Mouse (Mus musculus): ENCODE data around the gene Prkaa2. TPM values are rescaled to one million over a fixed set of nuclear protein-coding genes. Genes with fewer than 3 reads are reported as not detected.
"Not testable (repeated sequence)": the region's sequence is repeated elsewhere in the genome, so short reads cannot be mapped to it uniquely, and the experiment has no call there.

The Prkaa2 gene
- polyA plus RNA-seq, 1 experiment from 2014 or later: 5.0 TPM

GRCm38 (mm10) chr4:105015496-105015895 is 94.2 kb downstream of the Prkaa2 start:
- H3K36me3 ChIP-seq (ENCODE audit: control insufficient read depth, insufficient read depth, low read length): no peaks in the 10 kb centered on the region
- no peaks in the 10 kb centered on the region for H3K4me1 ChIP-seq (ENCODE audit: control insufficient read depth, insufficient read depth, low read length)
- no peak overlapping the region for H3K4me2 ChIP-seq (ENCODE audit: low read depth)
- H3K27ac ChIP-seq (ENCODE audit: low read depth, low read length): no peak overlapping the region
- H3K9me3 ChIP-seq (ENCODE audit: control insufficient read depth, low read length): no peaks in the 10 kb centered on the region
- DNase-seq (ENCODE audit: low spot score): no peak
- WGBS: 76% methylated on average over 6 of the region's 6 CpGs
- no peak for ATAC-seq (ENCODE audit: insufficient read depth, low FRiP score, low TSS enrichment)
- H3K9ac ChIP-seq (ENCODE audit: low read length): no peak overlapping the region
- H3K27me3 ChIP-seq (ENCODE audit: control insufficient read depth, insufficient read depth, low read length): no peaks in the 10 kb centered on the region
- H3K4me3 ChIP-seq (ENCODE audit: low read depth, low read length): no peak overlapping the region

DNA sequence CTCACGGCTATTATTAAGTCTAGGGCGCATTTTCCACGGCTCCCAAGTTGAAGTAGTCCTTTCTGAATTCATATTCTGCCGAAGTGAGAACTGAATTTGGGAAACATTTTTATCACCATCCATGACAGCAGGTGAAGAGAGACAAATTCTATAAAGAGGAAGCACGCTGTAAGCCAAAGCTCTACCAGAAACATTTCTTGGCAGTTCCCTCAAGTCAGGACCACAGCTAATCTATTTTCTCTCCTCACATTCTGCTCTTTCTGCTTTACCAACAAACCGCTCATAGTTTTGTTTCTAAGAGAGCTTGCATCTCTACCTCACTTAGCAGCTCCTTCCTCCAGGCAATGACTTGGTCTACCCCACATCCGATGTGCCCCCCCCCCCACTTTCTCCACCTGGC is 96.0 kb downstream of the Prkaa2 start:
- WGBS: 97% methylated on average over 7 of the region's 7 CpGs
- no peaks in the 10 kb centered on the region for H3K36me3 ChIP-seq (ENCODE audit: control insufficient read depth, insufficient read depth, low read length)
- no peak overlapping the region for H3K4me3 ChIP-seq (ENCODE audit: low read depth, low read length)
- no peak overlapping the region for H3K9ac ChIP-seq (ENCODE audit: low read length)
- ATAC-seq (ENCODE audit: insufficient read depth, low FRiP score, low TSS enrichment): no peak
- H3K9me3 ChIP-seq (ENCODE audit: control insufficient read depth, low read length): no peaks in the 10 kb centered on the region
- H3K27ac ChIP-seq (ENCODE audit: low read depth, low read length): no peak overlapping the region
- DNase-seq (ENCODE audit: low spot score): no peak
- no peaks in the 10 kb centered on the region for H3K4me1 ChIP-seq (ENCODE audit: control insufficient read depth, insufficient read depth, low read length)
- H3K4me2 ChIP-seq (ENCODE audit: low read depth): no peak overlapping the region
- no peaks in the 10 kb centered on the region for H3K27me3 ChIP-seq (ENCODE audit: control insufficient read depth, insufficient read depth, low read length)

- H3K4me1 ChIP-seq (ENCODE audit: control insufficient read depth, insufficient read depth, low read length): no peaks in the 10 kb centered on the region
- no peak for ATAC-seq (ENCODE audit: insufficient read depth, low FRiP score, low TSS enrichment)
- no peak overlapping the region for H3K27ac ChIP-seq (ENCODE audit: low read depth, low read length)
- WGBS: 89% methylated on average over 4 of the region's 4 CpGs
- no peaks in the 10 kb centered on the region for H3K27me3 ChIP-seq (ENCODE audit: control insufficient read depth, insufficient read depth, low read length)
- H3K9ac ChIP-seq (ENCODE audit: low read length): no peak overlapping the region
- no peak overlapping the region for H3K4me3 ChIP-seq (ENCODE audit: low read depth, low read length)
- no peak overlapping the region for H3K4me2 ChIP-seq (ENCODE audit: low read depth)
- H3K9me3 ChIP-seq (ENCODE audit: control insufficient read depth, low read length): no peaks in the 10 kb centered on the region
- H3K36me3 ChIP-seq (ENCODE audit: control insufficient read depth, insufficient read depth, low read length): no peaks in the 10 kb centered on the region
- no peak for DNase-seq (ENCODE audit: low spot score)
Observed at GRCm38 (mm10) chr4:105007360-105008018, 102.2 kb downstream of the Prkaa2 start.

DNA sequence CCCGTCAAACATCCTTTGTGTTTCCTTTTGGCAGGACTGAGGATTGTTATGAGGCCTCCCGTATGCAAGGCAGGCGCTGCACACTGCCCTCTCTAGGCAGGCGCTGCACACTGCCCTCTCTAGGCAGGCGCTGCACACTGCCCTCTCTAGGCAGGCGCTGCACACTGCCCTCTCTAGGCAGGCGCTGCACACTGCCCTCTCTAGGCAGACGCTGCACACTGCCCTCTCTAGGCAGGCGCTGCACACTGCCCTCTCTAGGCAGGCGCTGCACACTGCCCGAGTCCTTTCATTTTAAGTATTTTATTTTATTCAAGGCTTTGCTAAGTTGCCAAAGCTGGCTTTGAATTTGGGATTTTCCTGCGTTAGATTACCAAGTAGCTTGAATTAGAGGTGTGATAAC is 105.0 kb downstream of the Prkaa2 start:
- H3K9ac ChIP-seq (ENCODE audit: low read length); DNase-seq (ENCODE audit: low spot score); H3K27me3 ChIP-seq (ENCODE audit: control insufficient read depth, insufficient read depth, low read length); H3K36me3 ChIP-seq (ENCODE audit: control insufficient read depth, insufficient read depth, low read length); H3K9me3 ChIP-seq (ENCODE audit: control insufficient read depth, low read length); ATAC-seq (ENCODE audit: insufficient read depth, low FRiP score, low TSS enrichment); H3K4me1 ChIP-seq (ENCODE audit: control insufficient read depth, insufficient read depth, low read length); H3K4me3 ChIP-seq (ENCODE audit: low read depth, low read length); H3K27ac ChIP-seq (ENCODE audit: low read depth, low read length); H3K4me2 ChIP-seq (ENCODE audit: low read depth): not testable (repeated sequence)
- 90% methylated on average over 12 of the region's 12 CpGs for WGBS

- H3K4me1 ChIP-seq (ENCODE audit: control insufficient read depth, insufficient read depth, low read length): no peaks in the 10 kb centered on the region
- no peak for ATAC-seq (ENCODE audit: insufficient read depth, low FRiP score, low TSS enrichment)
- WGBS: 88% methylated on average over 8 of the region's 8 CpGs
- H3K4me3 ChIP-seq (ENCODE audit: low read depth, low read length): no peak overlapping the region
- no peak for DNase-seq (ENCODE audit: low spot score)
- H3K9me3 ChIP-seq (ENCODE audit: control insufficient read depth, low read length): no peaks in the 10 kb centered on the region
- no peak overlapping the region for H3K4me2 ChIP-seq (ENCODE audit: low read depth)
- H3K27ac ChIP-seq (ENCODE audit: low read depth, low read length): no peak overlapping the region
- H3K9ac ChIP-seq (ENCODE audit: low read length): no peak overlapping the region
- no peaks in the 10 kb centered on the region for H3K36me3 ChIP-seq (ENCODE audit: control insufficient read depth, insufficient read depth, low read length)
- H3K27me3 ChIP-seq (ENCODE audit: control insufficient read depth, insufficient read depth, low read length): no peaks in the 10 kb centered on the region
Observed at GRCm38 (mm10) chr4:105004135-105004534, 105.6 kb downstream of the Prkaa2 start.

GRCm38 (mm10) chr4:105001736-105002135 is 108.0 kb downstream of the Prkaa2 start:
- Histone ChIP-seq H3K9ac (ENCODE audit: low read length) (no peak overlapping the region), H3K4me2 (ENCODE audit: low read depth) (no peak overlapping the region), H3K27ac (ENCODE audit: low read depth, low read length) (no peak overlapping the region), H3K36me3 (ENCODE audit: control insufficient read depth, insufficient read depth, low read length) (no peaks in the 10 kb centered on the region), H3K4me3 (ENCODE audit: low read depth, low read length) (no peak overlapping the region), H3K4me1 (ENCODE audit: control insufficient read depth, insufficient read depth, low read length) (no peaks in the 10 kb centered on the region), H3K9me3 (ENCODE audit: control insufficient read depth, low read length) (no peaks in the 10 kb centered on the region), H3K27me3 (ENCODE audit: control insufficient read depth, insufficient read depth, low read length) (no peaks in the 10 kb centered on the region)
- 78% methylated on average over 1 of the region's 1 CpGs for WGBS
- DNase-seq (ENCODE audit: low spot score): no peak
- no peak for ATAC-seq (ENCODE audit: insufficient read depth, low FRiP score, low TSS enrichment)

- H3K9me3 ChIP-seq (ENCODE audit: control insufficient read depth, low read length): no peaks in the 10 kb centered on the region
- ATAC-seq (ENCODE audit: insufficient read depth, low FRiP score, low TSS enrichment): no peak
- H3K27me3 ChIP-seq (ENCODE audit: control insufficient read depth, insufficient read depth, low read length): no peaks in the 10 kb centered on the region
- WGBS: 83% methylated on average over 5 of the region's 5 CpGs
- no peak overlapping the region for H3K4me2 ChIP-seq (ENCODE audit: low read depth)
- no peaks in the 10 kb centered on the region for H3K36me3 ChIP-seq (ENCODE audit: control insufficient read depth, insufficient read depth, low read length)
- no peak overlapping the region for H3K27ac ChIP-seq (ENCODE audit: low read depth, low read length)
- no peaks in the 10 kb centered on the region for H3K4me1 ChIP-seq (ENCODE audit: control insufficient read depth, insufficient read depth, low read length)
- no peak for DNase-seq (ENCODE audit: low spot score)
- H3K4me3 ChIP-seq (ENCODE audit: low read depth, low read length): no peak overlapping the region
- H3K9ac ChIP-seq (ENCODE audit: low read length): no peak overlapping the region
Observed at GRCm38 (mm10) chr4:104999702-105000101, 110.0 kb downstream of the Prkaa2 start.

- no peaks in the 10 kb centered on the region for H3K9me3 ChIP-seq (ENCODE audit: control insufficient read depth, low read length)
- H3K4me1 ChIP-seq (ENCODE audit: control insufficient read depth, insufficient read depth, low read length): no peaks in the 10 kb centered on the region
- no peak overlapping the region for H3K4me3 ChIP-seq (ENCODE audit: low read depth, low read length)
- no peak overlapping the region for H3K27ac ChIP-seq (ENCODE audit: low read depth, low read length)
- no peak overlapping the region for H3K4me2 ChIP-seq (ENCODE audit: low read depth)
- H3K9ac ChIP-seq (ENCODE audit: low read length): no peak overlapping the region
- H3K36me3 ChIP-seq (ENCODE audit: control insufficient read depth, insufficient read depth, low read length): no peaks in the 10 kb centered on the region
- 93% methylated on average over 10 of the region's 10 CpGs for WGBS
- DNase-seq (ENCODE audit: low spot score) (no peak), ATAC-seq (ENCODE audit: insufficient read depth, low FRiP score, low TSS enrichment) (no peak)
- H3K27me3 ChIP-seq (ENCODE audit: control insufficient read depth, insufficient read depth, low read length): no peaks in the 10 kb centered on the region
Observed at GRCm38 (mm10) chr4:104993140-104993874, 116.4 kb downstream of the Prkaa2 start.

DNA sequence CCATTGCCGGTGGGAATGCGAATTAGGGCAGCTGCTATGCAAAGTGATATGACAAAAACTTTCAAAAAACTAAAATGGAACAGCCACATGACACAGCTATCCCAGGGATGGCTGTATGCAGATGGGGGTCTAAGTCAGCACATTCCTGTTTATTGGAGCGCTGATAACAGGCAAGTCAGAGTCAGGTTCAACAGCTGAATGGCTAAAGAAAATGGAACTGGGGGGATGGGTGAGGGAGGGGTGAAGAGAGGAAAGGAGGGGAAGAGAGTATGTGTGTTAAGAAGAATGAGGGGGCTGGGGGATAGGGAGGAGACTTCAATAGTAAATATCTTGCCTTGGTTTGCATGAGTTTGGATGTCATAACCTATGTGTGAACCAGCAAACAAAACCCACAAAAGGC is 117.4 kb downstream of the Prkaa2 start:
- H3K4me3 ChIP-seq (ENCODE audit: low read depth, low read length): no peak overlapping the region
- WGBS: 91% methylated on average over 3 of the region's 3 CpGs
- ATAC-seq (ENCODE audit: insufficient read depth, low FRiP score, low TSS enrichment) (no peak), DNase-seq (ENCODE audit: low spot score) (no peak)
- H3K9me3 ChIP-seq (ENCODE audit: control insufficient read depth, low read length): no peaks in the 10 kb centered on the region
- no peak overlapping the region for H3K4me2 ChIP-seq (ENCODE audit: low read depth)
- no peaks in the 10 kb centered on the region for H3K27me3 ChIP-seq (ENCODE audit: control insufficient read depth, insufficient read depth, low read length)
- H3K9ac ChIP-seq (ENCODE audit: low read length): no peak overlapping the region
- no peak overlapping the region for H3K27ac ChIP-seq (ENCODE audit: low read depth, low read length)
- no peaks in the 10 kb centered on the region for H3K4me1 ChIP-seq (ENCODE audit: control insufficient read depth, insufficient read depth, low read length)
- no peaks in the 10 kb centered on the region for H3K36me3 ChIP-seq (ENCODE audit: control insufficient read depth, insufficient read depth, low read length)
